Mouse (Mus musculus): ENCODE data around the gene Hoxa6.

- TF ChIP-seq CTCF (IDR thresholded peaks at IDR 0.05; ENCODE audit: borderline replicate concordance, extremely low read depth, insufficient read depth, insufficient read length): no peak
- no peak for TF ChIP-seq POLR2A (IDR thresholded peaks at IDR 0.05; ENCODE audit: borderline replicate concordance, extremely low read depth, insufficient read depth, insufficient read length, poor library complexity, severe bottlenecking)
Observed at GRCm38 (mm10) chr6:52203121-52203370, 5.5 kb downstream of the Hoxa6 start.
